Mouse (Mus musculus) heart, postnatal 0 days (tissue): Measurements from ENCODE around the gene Elk3. TPM values are rescaled to one million over a fixed set of nuclear protein-coding genes. Genes with fewer than 3 reads are reported as not detected.
A peak's percentile ranks its signal among the peaks of the same experiment; 100 is the strongest.

Experiments used
- ATAC-seq: fragments of 200-750 bp; cut with Nextera tagmentation; 2 replicates; pipeline ENCODE4 v1.8.0; 2017; ENCODE audit warnings: low read depth, moderate number of reproducible peaks, moderate library complexity; ENCODE audit not compliant: insufficient read depth
- DNase-seq: peaks from one replicate; pipeline ENCODE4 v3.0.0-alpha.2; 2016; ENCODE audit warnings: low spot score
- H3K27ac ChIP-seq: fragments of 300-500 bp; sonication (generic); 2 replicates; pipeline ENCODE4 v1.5.1; 2014; ENCODE audit warnings: low read depth, mild to moderate bottlenecking
- H3K27me3 ChIP-seq: fragments of 300-500 bp; sonication (generic); 2 replicates; pipeline ENCODE4 v1.6.1; 2014; ENCODE audit warnings: low read length, mixed read lengths; ENCODE audit not compliant: control insufficient read depth, insufficient read depth
- H3K36me3 ChIP-seq: fragments of 300-500 bp; sonication (generic); replicated peaks from 2 replicates; pipeline ENCODE4 v1.6.1; 2014; ENCODE audit warnings: low read length, mixed read lengths; ENCODE audit not compliant: control insufficient read depth, insufficient read depth
- H3K4me1 ChIP-seq: fragments of 300-500 bp; sonication (generic); 2 replicates; pipeline ENCODE4 v1.6.1; 2014; ENCODE audit warnings: antibody characterized with exemption; ENCODE audit not compliant: control insufficient read depth, insufficient read depth
- H3K4me2 ChIP-seq: fragments of 300-500 bp; sonication (generic); 2 replicates; pipeline ENCODE4 v1.6.1; 2014; ENCODE audit warnings: low read depth, mild to moderate bottlenecking, low read length, moderate library complexity
- H3K4me3 ChIP-seq: fragments of 300-500 bp; sonication (generic); 2 replicates; pipeline ENCODE4 v1.5.1; 2014; ENCODE audit warnings: low read depth, low read length
- H3K9ac ChIP-seq: fragments of 300-500 bp; sonication (generic); replicated peaks from 2 replicates; pipeline ENCODE4 v1.6.1; 2014; ENCODE audit warnings: low read depth, low read length, mixed read lengths
- H3K9me3 ChIP-seq: fragments of 300-500 bp; sonication (generic); replicated peaks from 2 replicates; pipeline ENCODE4 v1.6.1; 2016; ENCODE audit warnings: low read length; ENCODE audit not compliant: control insufficient read depth
- CTCF ChIP-seq: IDR thresholded peaks from 2 replicates; pipeline ENCODE4 v1.5.1; 2016; ENCODE audit warnings: antibody characterized with exemption, control low read depth, low read depth
- EP300 ChIP-seq: IDR thresholded peaks from 2 replicates; pipeline ENCODE4 v1.6.1; 2016; ENCODE audit warnings: antibody characterized with exemption, low read depth
- WGBS: fragments of 180-500 bp; shearing (Covaris S2); extraction: QIAGEN DNeasy Blood & Tissue Kit; methylation state at CpG from one replicate; pipeline ENCODE4 v1.1.7; 2014; 5-methylcytosine and 5-hydroxymethylcytosine counted together
- polyA plus RNA-seq: library from polyadenylated mRNA; unstranded; fragments of >200 nt; fragmentation: Nextera tagmentation; extraction: Ambion mirVana; gene quantifications from 2 replicates; pipeline ENCODE4 v1.2.1, GENCODE M21; 2015
- total RNA-seq: library from RNA; depleted of rRNA; stranded (reverse); fragments of >200 nt; gene quantifications from 2 replicates; pipeline ENCODE4 v1.2.3, GENCODE M21; 2014; ENCODE audit warnings: low replicate concordance

Gene Elk3
- total and polyA plus RNA-seq, 2 experiments from 2014 or later, result 34.4 to 45.0 TPM

GRCm38 (mm10) chr10:93275212-93276136 is 35.5 kb downstream of the Elk3 start:
- Histone ChIP-seq H3K36me3 (no peaks in the 10 kb centered on the region), H3K4me3 (peak overlapping the region; percentile 34), H3K9me3 (no peaks in the 10 kb centered on the region), H3K9ac (peak overlapping the region; percentile 8; the same call in 1 of the 2 replicates), H3K27me3 (no peaks in the 10 kb centered on the region), H3K4me2 (peak overlapping the region; percentile 53), H3K27ac (peak overlapping the region; percentile 36), H3K4me1 (peaks cover 59% of the 10 kb centered on the region)
- DNase-seq, result no peak
- peak; percentile 60 for ATAC-seq
- 38% methylated on average over 25 of the region's 25 CpGs for WGBS
- TF ChIP-seq EP300 (no peak), CTCF (no peak)

- TF ChIP-seq EP300 (no peak), CTCF (no peak)
- no peak overlapping the region; the same call in 1 of the 2 replicates for H3K27ac ChIP-seq
- ATAC-seq (no peak), DNase-seq (no peak)
- no peaks in the 10 kb centered on the region for H3K9me3 ChIP-seq
- H3K9ac ChIP-seq, result no peak overlapping the region
- H3K27me3 ChIP-seq, result no peaks in the 10 kb centered on the region
- WGBS, result 35% methylated on average over 2 of the region's 2 CpGs
- H3K4me3 ChIP-seq, result no peak overlapping the region
- H3K4me2 ChIP-seq, result no peak overlapping the region
- H3K4me1 ChIP-seq, result peaks cover 51% of the 10 kb centered on the region
- no peaks in the 10 kb centered on the region for H3K36me3 ChIP-seq
Observed at GRCm38 (mm10) chr10:93274277-93274696, 36.6 kb downstream of the Elk3 start.

GRCm38 (mm10) chr10:93272986-93273982 is 37.7 kb downstream of the Elk3 start:
- no peak for DNase-seq
- no peak overlapping the region for H3K4me2 ChIP-seq
- H3K9ac ChIP-seq, result no peak overlapping the region
- no peak for TF ChIP-seq CTCF
- TF ChIP-seq EP300, result no peak
- H3K27ac ChIP-seq, result peak overlapping the region; percentile 61
- H3K27me3 ChIP-seq, result no peaks in the 10 kb centered on the region
- 76% methylated on average over 14 of the region's 14 CpGs for WGBS
- no peaks in the 10 kb centered on the region for H3K36me3 ChIP-seq
- H3K9me3 ChIP-seq, result no peaks in the 10 kb centered on the region
- H3K4me3 ChIP-seq, result no peak overlapping the region
- ATAC-seq, result no peak
- peaks cover 49% of the 10 kb centered on the region for H3K4me1 ChIP-seq

GRCm38 (mm10) chr10:93271831-93272230 is 39.1 kb downstream of the Elk3 start:
- peak overlapping the region; percentile 26; the same call in 1 of the 2 replicates for H3K27ac ChIP-seq
- DNase-seq, result no peak
- H3K4me1 ChIP-seq, result peaks cover 44% of the 10 kb centered on the region

GRCm38 (mm10) chr10:93270889-93271460 is 40.0 kb downstream of the Elk3 start:
- TF ChIP-seq CTCF (no peak), EP300 (no peak)
- H3K4me1 ChIP-seq, result peaks cover 36% of the 10 kb centered on the region
- ATAC-seq, result no peak

More at GRCm38 (mm10) chr10:93271831-93272230, 39.1 kb downstream of the Elk3 start:
- WGBS, result 59% methylated on average over 7 of the region's 7 CpGs
- H3K9ac ChIP-seq, result no peak overlapping the region
- H3K9me3 ChIP-seq, result no peaks in the 10 kb centered on the region
- no peak for ATAC-seq
- no peak for TF ChIP-seq EP300
- TF ChIP-seq CTCF, result no peak
- no peak overlapping the region for H3K4me3 ChIP-seq
- no peaks in the 10 kb centered on the region for H3K27me3 ChIP-seq
- no peaks in the 10 kb centered on the region for H3K36me3 ChIP-seq
- no peak overlapping the region for H3K4me2 ChIP-seq

More at GRCm38 (mm10) chr10:93270889-93271460, 40.0 kb downstream of the Elk3 start:
- Histone ChIP-seq H3K36me3 (no peaks in the 10 kb centered on the region), H3K9me3 (no peaks in the 10 kb centered on the region), H3K4me3 (no peak overlapping the region), H3K4me2 (no peak overlapping the region), H3K27ac (no peak overlapping the region), H3K9ac (no peak overlapping the region), H3K27me3 (no peaks in the 10 kb centered on the region)
- 82% methylated on average over 6 of the region's 6 CpGs for WGBS
- DNase-seq, result no peak
